Mouse (Mus musculus) right cerebral cortex, adult 2 months (tissue): ENCODE measurements at regions not wholly inside any gene's neighbourhood (a gene's known extent, or its start where the extent isn't known, plus 50 kb on each side); places are given as distances from the start of the nearest gene placed in this dataset.

ENCODE experiments used
- DNase-seq, 2 experiments: peaks; one replicate each; pipeline ENCODE4 v3.0.0; 2021 to 2022; ENCODE audit warnings: low spot score in 2 of 2

DNA sequence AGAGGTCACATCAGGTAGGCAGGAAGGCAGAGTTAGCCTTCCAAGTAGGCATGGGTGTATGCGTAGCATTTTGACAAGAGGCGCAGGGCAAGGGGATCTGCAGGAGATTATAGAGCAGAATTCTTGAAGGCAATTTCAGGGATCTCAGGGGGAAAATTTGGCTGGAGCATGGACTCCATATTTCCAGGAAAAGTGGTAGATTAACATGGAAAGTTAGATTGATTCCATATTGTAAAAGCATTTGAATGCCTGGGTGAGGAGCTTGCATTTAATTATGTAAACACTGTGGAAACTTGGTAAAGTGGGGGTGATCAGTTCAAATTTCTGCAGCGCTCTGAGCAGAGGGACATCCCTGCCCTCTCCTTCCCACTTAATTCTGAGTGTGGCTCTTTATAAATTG is 146.7 kb downstream of the Pax3 start:
- no peak for DNase-seq

- DNase-seq = peak in 1 of 2 experiments; percentile 14
These were observed 164.6 kb downstream of the Pax3 start for GRCm38 (mm10) chr1:78032336-78032735.

DNA sequence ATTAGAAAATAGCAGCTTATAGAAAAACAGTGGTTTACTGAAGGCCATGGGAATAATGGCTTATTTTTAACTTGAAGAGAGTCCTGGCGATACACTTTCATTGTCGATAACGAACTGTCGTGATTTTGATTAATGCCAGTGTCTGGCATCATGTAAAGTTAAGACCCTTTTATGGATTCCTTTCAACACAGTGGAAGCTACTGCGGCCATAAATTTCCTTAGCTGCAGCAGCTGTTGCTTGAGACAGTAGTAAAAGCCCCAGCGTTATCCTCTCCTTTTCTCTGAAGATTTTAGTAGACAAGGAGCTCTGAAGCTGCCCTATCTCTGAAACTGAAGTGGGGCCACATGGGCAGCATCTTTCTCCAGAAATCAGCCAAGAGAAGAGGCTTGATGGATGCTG is 175.2 kb downstream of the Pax3 start:
- DNase-seq = no peak

- DNase-seq = no peak
These were observed 175.9 kb downstream of the Pax3 start for GRCm38 (mm10) chr1:78021014-78021413.

DNA sequence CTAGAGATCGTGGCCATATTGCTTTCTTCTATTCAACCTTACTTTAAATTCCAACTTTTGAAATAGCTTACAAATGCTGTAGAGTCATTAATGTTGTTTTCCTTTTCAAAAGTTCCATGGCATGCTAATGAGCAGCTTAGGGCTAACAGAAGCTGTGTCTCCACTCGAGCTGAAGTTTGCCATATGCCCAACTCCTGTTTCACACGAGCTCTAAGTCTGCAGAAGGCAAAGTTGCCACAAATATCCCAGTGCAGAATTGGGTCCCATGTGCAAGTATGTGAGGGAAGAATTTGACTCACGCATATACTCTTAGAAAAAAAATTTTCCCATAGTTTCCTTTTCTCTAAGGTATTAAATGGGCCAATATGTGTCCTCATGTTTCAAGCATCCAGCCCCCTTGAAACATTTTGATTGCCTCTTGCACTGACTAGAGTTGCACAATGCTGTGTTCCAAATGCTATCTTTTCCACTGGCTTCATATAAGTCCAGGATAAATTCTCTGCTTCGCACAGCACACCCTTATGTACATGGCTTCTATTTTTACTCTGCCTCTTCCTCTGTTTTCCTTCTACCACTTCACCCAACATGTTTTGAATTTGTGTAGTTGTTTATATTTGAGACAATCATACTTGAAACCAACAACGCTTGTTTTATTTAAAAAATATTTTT is 178.9 kb downstream of the Pax3 start:
- DNase-seq = no peak

DNA sequence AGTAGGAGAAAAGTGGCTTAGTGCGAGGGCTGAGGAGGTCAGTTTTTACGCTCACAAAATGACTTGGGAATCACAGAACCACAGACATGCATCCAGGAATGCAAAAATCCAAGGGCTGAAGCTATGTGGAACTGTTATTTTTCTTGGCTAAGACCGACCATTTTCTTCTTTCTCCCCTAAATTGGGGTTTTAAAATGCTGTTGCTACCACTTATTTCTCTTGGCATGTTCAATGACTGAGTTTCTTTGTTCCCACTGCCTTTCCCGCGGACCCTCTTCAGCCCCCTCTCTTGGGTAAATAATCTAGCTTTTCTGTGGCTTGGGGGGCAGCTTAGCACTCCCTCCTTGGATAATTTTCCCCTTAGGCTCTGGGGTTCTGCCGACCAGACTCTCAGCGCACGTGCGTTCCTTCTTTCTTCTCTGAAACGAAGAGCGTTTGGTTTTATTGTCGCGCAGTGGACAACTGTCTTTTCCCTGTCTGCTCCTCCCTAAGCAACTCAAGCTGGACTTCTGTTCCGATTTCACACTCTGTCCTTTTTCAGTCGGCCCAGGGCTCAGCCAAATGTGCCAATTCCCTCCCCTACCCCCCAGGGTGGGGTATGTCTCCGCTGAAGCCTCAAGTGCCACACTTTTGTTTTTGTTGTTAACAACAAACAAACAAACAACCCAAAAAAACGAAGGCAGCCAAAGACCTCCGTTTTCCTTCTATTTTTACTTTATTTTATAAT is 180.2 kb downstream of the Pax3 start:
- no peak for DNase-seq

GRCm38 (mm10) chr1:78015999-78016398 is 180.9 kb downstream of the Pax3 start:
- no peak for DNase-seq

DNA sequence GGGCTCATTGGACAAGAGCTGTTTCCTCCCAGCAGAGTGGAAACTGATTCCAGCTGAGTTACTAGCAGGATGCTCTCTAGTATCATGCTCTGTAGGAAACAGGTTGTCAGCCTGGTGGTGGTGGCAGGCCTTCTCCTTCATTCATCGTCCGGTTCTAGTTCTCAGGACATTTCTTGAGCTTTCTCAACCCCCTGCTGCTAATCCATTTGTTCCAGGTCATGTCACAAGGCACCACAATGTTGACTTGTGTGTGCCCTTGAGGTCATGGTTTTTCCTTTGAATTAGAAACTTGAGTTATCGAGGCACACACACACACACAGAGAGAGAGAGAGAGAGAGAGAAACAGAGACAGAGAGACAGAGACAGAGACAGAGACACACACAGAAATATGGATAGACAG is 183.5 kb downstream of the Pax3 start:
- no peak for DNase-seq

DNA sequence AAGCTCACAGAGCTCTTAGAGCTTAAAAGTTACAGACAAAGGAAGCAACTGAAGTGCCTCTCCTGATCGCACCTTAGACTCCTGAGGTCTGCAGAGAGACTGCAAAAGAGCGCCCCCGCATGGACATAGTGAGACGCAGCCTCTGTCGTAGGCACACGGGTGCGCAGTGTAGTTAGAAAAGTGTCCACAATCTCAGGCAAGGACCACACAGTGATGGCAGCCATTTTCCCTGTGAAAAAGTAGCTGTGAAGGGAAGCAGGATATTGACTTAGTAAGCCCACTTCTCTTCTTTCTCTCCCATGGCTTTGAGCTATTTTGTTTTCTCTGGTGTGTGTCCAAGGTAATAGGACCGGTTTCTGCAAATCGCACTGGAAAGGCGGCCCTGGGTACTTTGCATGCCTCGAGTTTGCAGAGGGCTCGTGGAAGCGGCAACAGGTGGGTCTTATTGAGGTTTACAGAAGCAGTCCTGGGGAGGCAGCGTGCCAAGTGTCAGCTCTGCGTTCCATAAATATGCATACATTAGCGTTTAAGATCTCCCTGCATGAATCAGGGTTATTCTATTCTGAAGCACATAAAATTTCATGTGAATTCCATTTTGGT is 188.0 kb downstream of the Pax3 start:
- DNase-seq = no peak

DNA sequence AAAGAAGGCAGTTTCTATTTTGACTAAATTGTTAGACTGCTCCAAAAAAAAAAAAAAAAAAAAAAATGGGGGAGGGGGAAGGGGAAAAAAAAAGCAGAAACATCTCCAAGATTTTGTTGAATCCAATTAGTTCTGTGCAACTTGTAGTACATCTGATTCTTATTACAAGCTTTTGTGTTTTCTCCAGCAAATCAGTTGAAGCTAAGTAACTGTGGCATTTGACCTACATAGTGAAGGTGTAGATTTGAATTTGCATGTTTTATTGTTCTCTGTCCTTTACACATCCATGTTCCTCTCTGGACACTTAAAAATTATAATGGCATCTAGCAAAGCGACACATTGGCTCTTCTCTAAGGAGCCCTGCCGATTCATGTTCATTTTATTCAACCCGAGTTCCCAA is 192.6 kb downstream of the Pax3 start:
- DNase-seq = no peak

- no peak for DNase-seq
These were observed 198.2 kb downstream of the Pax3 start for GRCm38 (mm10) chr1:77998727-77999126.

DNA sequence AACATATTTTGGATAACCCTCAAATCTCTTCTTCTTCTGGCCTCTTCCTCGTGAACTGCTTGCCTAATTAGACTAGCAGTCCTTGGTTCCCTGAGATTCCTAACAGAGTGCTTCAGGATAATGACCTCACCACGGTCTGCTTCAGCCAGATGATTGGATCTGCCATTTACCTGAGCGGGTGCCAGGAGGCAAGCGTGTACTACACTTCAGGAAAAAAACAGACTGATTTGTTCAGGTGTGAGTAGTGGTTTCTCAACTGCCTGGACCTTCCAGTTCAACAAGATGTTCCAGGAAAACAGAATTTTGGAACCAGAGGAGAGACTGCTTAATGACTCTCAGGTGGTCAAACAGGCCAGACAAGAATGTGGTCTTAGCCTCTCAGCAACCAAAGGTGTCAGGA is 215.4 kb downstream of the Pax3 start:
- DNase-seq = no peak

- DNase-seq = peak; percentile 86 to 87
These were observed 218.2 kb downstream of the Pax3 start for GRCm38 (mm10) chr1:77978696-77979095.

DNA sequence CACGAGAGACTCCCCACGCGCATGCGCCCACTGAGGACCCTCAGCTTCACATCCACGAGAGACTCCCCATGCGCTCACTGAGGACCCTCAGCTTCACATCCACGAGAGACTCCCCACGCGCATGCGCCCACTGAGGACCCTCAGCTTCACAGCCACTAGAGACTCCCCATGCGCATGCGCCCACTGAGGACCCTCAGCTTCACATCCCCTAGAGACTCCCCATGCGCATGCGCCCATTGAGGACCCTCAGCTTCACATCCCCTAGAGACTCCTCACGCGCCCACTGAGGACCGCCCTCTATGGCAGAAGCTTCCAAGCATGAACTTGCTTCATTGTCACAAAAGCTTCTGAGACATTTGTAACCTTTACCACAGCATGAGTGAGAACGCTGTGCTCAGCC is 221.0 kb downstream of the Pax3 start:
- DNase-seq = no peak

DNA sequence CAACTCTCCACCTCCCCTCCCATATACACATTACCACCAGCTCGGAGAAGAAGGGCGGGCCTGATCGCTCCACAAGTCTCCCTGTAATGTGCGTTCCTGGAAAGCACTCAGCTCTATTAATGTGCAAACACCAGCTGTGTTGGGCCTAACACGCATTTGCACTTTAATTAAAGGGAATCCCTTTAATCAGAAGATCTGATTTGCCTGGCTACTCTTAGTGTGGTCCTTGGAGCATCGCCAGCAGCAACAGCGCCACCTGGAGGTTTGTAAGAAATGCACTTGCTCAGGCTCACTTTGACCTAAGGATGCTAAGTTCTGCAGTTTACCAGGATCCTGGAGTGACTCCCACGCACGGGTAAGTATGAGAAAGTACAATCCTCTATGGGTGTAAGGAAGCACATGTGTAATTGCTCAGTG is 224.6 kb downstream of the Pax3 start:
- peak; percentile 44 to 47 for DNase-seq

GRCm38 (mm10) chr1:77964656-77965335 is 232.1 kb downstream of the Pax3 start:
- no peak for DNase-seq

DNA sequence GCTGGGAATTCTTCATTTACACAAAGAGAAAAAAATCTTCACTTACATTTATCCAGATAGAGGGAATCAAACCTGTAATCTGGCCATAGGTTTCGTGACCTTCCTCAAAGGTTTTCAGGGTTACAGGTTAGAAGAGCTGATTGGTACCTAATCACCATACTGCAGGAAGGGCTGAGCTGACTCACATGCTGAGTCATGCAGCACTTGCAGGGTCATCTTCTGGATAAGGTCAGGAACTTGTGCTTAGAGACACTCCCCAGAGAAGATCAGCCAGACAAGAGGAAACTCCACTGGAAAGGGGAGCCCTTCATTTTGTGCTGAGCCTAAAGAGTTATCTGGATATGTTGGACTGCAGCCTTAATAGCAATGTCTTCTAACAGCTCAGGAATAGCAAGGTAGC is 237.6 kb downstream of the Pax3 start:
- no peak for DNase-seq

- DNase-seq = no peak
These were observed 239.7 kb downstream of the Pax3 start for GRCm38 (mm10) chr1:77957156-77957767.

DNA sequence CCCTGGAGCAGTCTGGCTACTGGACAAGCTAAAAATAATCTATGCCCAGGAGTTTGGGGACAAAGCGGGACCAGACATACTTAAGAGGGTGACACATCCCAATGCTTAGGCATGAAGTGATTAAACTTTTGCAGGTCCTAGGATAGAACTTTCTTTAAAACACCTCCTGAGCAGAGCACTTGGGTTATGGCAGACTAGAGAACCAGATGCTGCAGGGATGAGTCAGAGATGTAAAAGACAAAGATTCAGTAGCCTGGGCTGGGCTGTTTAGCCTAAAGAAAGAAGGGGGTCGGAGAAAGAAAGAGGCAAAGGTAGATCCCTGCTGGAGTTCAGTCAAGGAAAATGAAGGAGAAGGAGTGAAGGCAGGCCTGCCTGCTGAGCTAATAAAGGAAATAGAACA is 249.0 kb downstream of the Pax3 start:
- no peak for DNase-seq

- no peak for DNase-seq
These were observed 252.6 kb downstream of the Pax3 start for GRCm38 (mm10) chr1:77944327-77944645.

GRCm38 (mm10) chr1:77943633-77944326 is 253.2 kb downstream of the Pax3 start:
- no peak for DNase-seq

DNA sequence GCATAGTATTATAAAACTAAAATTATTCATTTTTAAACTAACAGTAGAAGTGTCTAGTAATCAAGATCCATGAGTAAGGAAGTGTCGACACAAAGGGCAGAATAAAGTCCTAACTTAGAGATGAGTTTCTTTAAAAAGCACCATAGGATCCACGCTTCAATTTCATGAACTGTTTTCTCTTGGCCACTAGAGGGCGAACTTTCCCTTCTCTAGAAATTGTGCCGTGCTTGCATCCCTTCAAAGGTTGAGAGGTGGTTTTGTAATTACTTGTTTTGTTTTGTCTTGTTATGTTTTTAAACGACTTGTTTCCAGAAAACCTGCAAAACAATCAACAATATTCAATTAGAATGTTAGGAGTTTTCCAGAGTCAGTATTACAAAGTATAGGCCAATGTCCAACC is 253.8 kb downstream of the Pax3 start:
- DNase-seq = peak; percentile 11 to 23
